Mouse (Mus musculus) MEL-GATA-1-ER (cell line): ENCODE data around the gene Dlgap1.

Experiments used
- DNase-seq: peaks from one replicate; pipeline ENCODE4 v3.0.0-alpha.2; 2012; ENCODE audit warnings: low read depth; ENCODE audit errors: extremely low read depth

The Dlgap1 gene

GRCm38 (mm10) chr17:70457103-70457502, 488.2 kb downstream of the Dlgap1 start:
- no peak for DNase-seq

GRCm38 (mm10) chr17:70462231-70462630, 493.4 kb downstream of the Dlgap1 start:
- DNase-seq = no peak

- DNase-seq = no peak
These were observed 494.1 kb downstream of the Dlgap1 start for GRCm38 (mm10) chr17:70462771-70463491.

- DNase-seq = no peak
These were observed 497.5 kb downstream of the Dlgap1 start for GRCm38 (mm10) chr17:70466413-70466812.

GRCm38 (mm10) chr17:70470970-70471371, 502.1 kb downstream of the Dlgap1 start:
- DNase-seq = no peak

- no peak for DNase-seq
These were observed 503.3 kb downstream of the Dlgap1 start for GRCm38 (mm10) chr17:70472162-70472561.

GRCm38 (mm10) chr17:70473871-70474270, 505.0 kb downstream of the Dlgap1 start:
- DNase-seq = no peak

GRCm38 (mm10) chr17:70483716-70484115, 514.8 kb downstream of the Dlgap1 start:
- no peak for DNase-seq

GRCm38 (mm10) chr17:70485668-70486067, 516.8 kb downstream of the Dlgap1 start:
- DNase-seq = no peak

- no peak for DNase-seq
These were observed 517.4 kb downstream of the Dlgap1 start for GRCm38 (mm10) chr17:70486259-70486658.

- DNase-seq = no peak
These were observed 518.0 kb downstream of the Dlgap1 start for GRCm38 (mm10) chr17:70486831-70487230.

GRCm38 (mm10) chr17:70488784-70489265, 520.0 kb downstream of the Dlgap1 start:
- no peak for DNase-seq

- DNase-seq = no peak
These were observed 522.7 kb downstream of the Dlgap1 start for GRCm38 (mm10) chr17:70491575-70491974.

- no peak for DNase-seq
These were observed 525.5 kb downstream of the Dlgap1 start for GRCm38 (mm10) chr17:70494338-70494737.

- DNase-seq = no peak
These were observed 529.4 kb downstream of the Dlgap1 start for GRCm38 (mm10) chr17:70498256-70498655.

GRCm38 (mm10) chr17:70501933-70502332, 533.1 kb downstream of the Dlgap1 start:
- no peak for DNase-seq

GRCm38 (mm10) chr17:70507759-70508158, 538.9 kb downstream of the Dlgap1 start:
- no peak for DNase-seq

GRCm38 (mm10) chr17:70510441-70510840, 541.6 kb downstream of the Dlgap1 start:
- DNase-seq = no peak

- DNase-seq = no peak
These were observed 542.5 kb downstream of the Dlgap1 start for GRCm38 (mm10) chr17:70511401-70511800.

- no peak for DNase-seq
These were observed 544.9 kb downstream of the Dlgap1 start for GRCm38 (mm10) chr17:70513736-70514135.

GRCm38 (mm10) chr17:70516506-70516905, 547.6 kb downstream of the Dlgap1 start:
- no peak for DNase-seq

GRCm38 (mm10) chr17:70517333-70517732, 548.5 kb downstream of the Dlgap1 start:
- DNase-seq = no peak
